Mouse (Mus musculus): Measurements from ENCODE around the gene Slf2. TPM values are rescaled to one million over a fixed set of nuclear protein-coding genes. Genes with fewer than 3 reads are reported as not detected.

Slf2 gene
- polyA plus RNA-seq, 1 experiment = 9.1 TPM

- Histone ChIP-seq H3K36me3 (ENCODE audit: control insufficient read depth, insufficient read depth) (no peaks in the 10 kb centered on the region), H3ac (ENCODE audit: control insufficient read depth, insufficient read length, low read depth) (no peak overlapping the region), H3K79me2 (ENCODE audit: control insufficient read depth, insufficient read depth) (no peaks in the 10 kb centered on the region), H3K79me3 (ENCODE audit: low read depth) (no peaks in the 10 kb centered on the region), H3K27me3 (ENCODE audit: control insufficient read depth, insufficient read depth, insufficient read length) (no peaks in the 10 kb centered on the region), H3K4me3 (ENCODE audit: insufficient read depth, poor library complexity, severe bottlenecking) (no peak overlapping the region)
- TF ChIP-seq MAX (IDR thresholded peaks at IDR 0.05) (no peak), CTCF (IDR thresholded peaks at IDR 0.05; ENCODE audit: control insufficient read depth, insufficient read depth, insufficient read length) (no peak), MYOG (IDR thresholded peaks at IDR 0.05; ENCODE audit: control insufficient read depth, extremely low read depth, insufficient read length) (no peak), FOSL1 (IDR thresholded peaks at IDR 0.05; ENCODE audit: insufficient read depth, low read length, poor library complexity, severe bottlenecking) (no peak)
These were observed 61.8 kb downstream of the Slf2 start for GRCm38 (mm10) chr19:44992712-44993111.

GRCm38 (mm10) chr19:44997786-44998185 lies 66.8 kb downstream of the Slf2 start:
- H3K79me2 ChIP-seq (ENCODE audit: control insufficient read depth, insufficient read depth) = no peaks in the 10 kb centered on the region
- no peak overlapping the region for H3K4me3 ChIP-seq (ENCODE audit: insufficient read depth, poor library complexity, severe bottlenecking)
- TF ChIP-seq FOSL1 (IDR thresholded peaks at IDR 0.05; ENCODE audit: insufficient read depth, low read length, poor library complexity, severe bottlenecking) (no peak), MAX (IDR thresholded peaks at IDR 0.05) (no peak), USF1 (IDR thresholded peaks at IDR 0.05; ENCODE audit: low read depth) (no peak), MYOD1 (IDR thresholded peaks at IDR 0.05; ENCODE audit: control insufficient read depth, insufficient read length, low read depth) (no peak), MYOG (IDR thresholded peaks at IDR 0.05; ENCODE audit: control insufficient read depth, extremely low read depth, insufficient read length) (no peak), CEBPB (IDR thresholded peaks at IDR 0.05; ENCODE audit: low read depth) (no peak), CTCF (IDR thresholded peaks at IDR 0.05; ENCODE audit: control insufficient read depth, insufficient read depth, insufficient read length) (no peak)
- no peaks in the 10 kb centered on the region for H3K79me3 ChIP-seq (ENCODE audit: low read depth)
- H3K36me3 ChIP-seq (ENCODE audit: control insufficient read depth, insufficient read depth) = no peaks in the 10 kb centered on the region
- no peak overlapping the region for H3ac ChIP-seq (ENCODE audit: control insufficient read depth, insufficient read length, low read depth)
- no peaks in the 10 kb centered on the region for H3K27me3 ChIP-seq (ENCODE audit: control insufficient read depth, insufficient read depth, insufficient read length)

GRCm38 (mm10) chr19:44999647-45000046 lies 68.7 kb downstream of the Slf2 start:
- Histone ChIP-seq H3K4me3 (ENCODE audit: insufficient read depth, poor library complexity, severe bottlenecking) (no peak overlapping the region), H3K79me2 (ENCODE audit: control insufficient read depth, insufficient read depth) (peaks cover 7% of the 10 kb centered on the region), H3K27me3 (ENCODE audit: control insufficient read depth, insufficient read depth, insufficient read length) (no peaks in the 10 kb centered on the region), H3ac (ENCODE audit: control insufficient read depth, insufficient read length, low read depth) (no peak overlapping the region), H3K79me3 (ENCODE audit: low read depth) (peaks cover 1% of the 10 kb centered on the region), H3K36me3 (ENCODE audit: control insufficient read depth, insufficient read depth) (peaks cover 14% of the 10 kb centered on the region)
- TF ChIP-seq CEBPB (IDR thresholded peaks at IDR 0.05; ENCODE audit: low read depth) (no peak), USF1 (IDR thresholded peaks at IDR 0.05; ENCODE audit: low read depth) (no peak), MYOD1 (IDR thresholded peaks at IDR 0.05; ENCODE audit: control insufficient read depth, insufficient read length, low read depth) (no peak), MYOG (IDR thresholded peaks at IDR 0.05; ENCODE audit: control insufficient read depth, extremely low read depth, insufficient read length) (no peak), FOSL1 (IDR thresholded peaks at IDR 0.05; ENCODE audit: insufficient read depth, low read length, poor library complexity, severe bottlenecking) (no peak), MAX (IDR thresholded peaks at IDR 0.05) (no peak)

GRCm38 (mm10) chr19:45002301-45002700 lies 71.3 kb downstream of the Slf2 start:
- no peak for TF ChIP-seq MAX (IDR thresholded peaks at IDR 0.05)
- TF ChIP-seq CEBPB (IDR thresholded peaks at IDR 0.05; ENCODE audit: low read depth) = no peak
- TF ChIP-seq MYOG (IDR thresholded peaks at IDR 0.05; ENCODE audit: control insufficient read depth, extremely low read depth, insufficient read length) = no peak
- no peak for TF ChIP-seq FOSL1 (IDR thresholded peaks at IDR 0.05; ENCODE audit: insufficient read depth, low read length, poor library complexity, severe bottlenecking)
- no peak for TF ChIP-seq MYOD1 (IDR thresholded peaks at IDR 0.05; ENCODE audit: control insufficient read depth, insufficient read length, low read depth)
- no peak for TF ChIP-seq CTCF (IDR thresholded peaks at IDR 0.05; ENCODE audit: control insufficient read depth, insufficient read depth, insufficient read length)
- TF ChIP-seq USF1 (IDR thresholded peaks at IDR 0.05; ENCODE audit: low read depth) = no peak
- H3K79me3 ChIP-seq (ENCODE audit: low read depth) = peaks cover 12% of the 10 kb centered on the region
- peaks cover 33% of the 10 kb centered on the region for H3K79me2 ChIP-seq (ENCODE audit: control insufficient read depth, insufficient read depth)
- no peaks in the 10 kb centered on the region for H3K27me3 ChIP-seq (ENCODE audit: control insufficient read depth, insufficient read depth, insufficient read length)
- no peak overlapping the region for H3K4me3 ChIP-seq (ENCODE audit: insufficient read depth, poor library complexity, severe bottlenecking)
- no peak overlapping the region for H3ac ChIP-seq (ENCODE audit: control insufficient read depth, insufficient read length, low read depth)
- H3K36me3 ChIP-seq (ENCODE audit: control insufficient read depth, insufficient read depth) = peaks cover 21% of the 10 kb centered on the region

GRCm38 (mm10) chr19:45003740-45004516 lies 73.0 kb downstream of the Slf2 start:
- Histone ChIP-seq H3K4me3 (ENCODE audit: insufficient read depth, poor library complexity, severe bottlenecking) (no peak overlapping the region), H3ac (ENCODE audit: control insufficient read depth, insufficient read length, low read depth) (no peak overlapping the region), H3K79me3 (ENCODE audit: low read depth) (peaks cover 27% of the 10 kb centered on the region), H3K36me3 (ENCODE audit: control insufficient read depth, insufficient read depth) (peaks cover 33% of the 10 kb centered on the region), H3K27me3 (ENCODE audit: control insufficient read depth, insufficient read depth, insufficient read length) (no peaks in the 10 kb centered on the region), H3K79me2 (ENCODE audit: control insufficient read depth, insufficient read depth) (peaks cover 49% of the 10 kb centered on the region)
- TF ChIP-seq MYOG (IDR thresholded peaks at IDR 0.05; ENCODE audit: control insufficient read depth, extremely low read depth, insufficient read length) (no peak), CEBPB (IDR thresholded peaks at IDR 0.05; ENCODE audit: low read depth) (no peak), MAX (IDR thresholded peaks at IDR 0.05) (no peak), MYOD1 (IDR thresholded peaks at IDR 0.05; ENCODE audit: control insufficient read depth, insufficient read length, low read depth) (no peak), USF1 (IDR thresholded peaks at IDR 0.05; ENCODE audit: low read depth) (no peak), CTCF (IDR thresholded peaks at IDR 0.05; ENCODE audit: control insufficient read depth, insufficient read depth, insufficient read length) (no peak), FOSL1 (IDR thresholded peaks at IDR 0.05; ENCODE audit: insufficient read depth, low read length, poor library complexity, severe bottlenecking) (no peak)

All from C2C12 (cell line).